Mouse (Mus musculus) lung, postnatal 10 days (tissue): ENCODE measurements at regions not wholly inside any gene's neighbourhood (a gene's known extent, or its start where the extent isn't known, plus 50 kb on each side); places are given as distances from the start of the nearest gene placed in this dataset.

Experiments used
- DNase-seq: peaks from one replicate; pipeline ENCODE4 v3.0.0; 2021

GRCm38 (mm10) chr4:48889074-48889592 is 169.9 kb upstream of the Plppr1 start:
- no peak for DNase-seq

GRCm38 (mm10) chr4:48904551-48904950 is 154.5 kb upstream of the Plppr1 start:
- DNase-seq: no peak

- no peak for DNase-seq
Measured at GRCm38 (mm10) chr4:48905196-48905867, 153.7 kb upstream of the Plppr1 start.

- DNase-seq: no peak
Measured at GRCm38 (mm10) chr4:48909161-48909560, 149.9 kb upstream of the Plppr1 start.

GRCm38 (mm10) chr4:48913301-48913700 is 145.8 kb upstream of the Plppr1 start:
- no peak for DNase-seq

GRCm38 (mm10) chr4:48924576-48925459 is 134.3 kb upstream of the Plppr1 start:
- no peak for DNase-seq

- no peak for DNase-seq
Measured at GRCm38 (mm10) chr4:48938420-48938819, 120.7 kb upstream of the Plppr1 start.

GRCm38 (mm10) chr4:48938892-48939291 is 120.2 kb upstream of the Plppr1 start:
- no peak for DNase-seq

GRCm38 (mm10) chr4:48945266-48945818 is 113.7 kb upstream of the Plppr1 start:
- no peak for DNase-seq

- no peak for DNase-seq
Measured at GRCm38 (mm10) chr4:48952965-48953364, 106.1 kb upstream of the Plppr1 start.

GRCm38 (mm10) chr4:48975810-48976209 is 83.3 kb upstream of the Plppr1 start:
- no peak for DNase-seq

- DNase-seq: no peak
Measured at GRCm38 (mm10) chr4:48992021-48992420, 67.1 kb upstream of the Plppr1 start.
